20 mouse cellular contexts compared by ENCODE assay signal in the genomic region with DNA sequence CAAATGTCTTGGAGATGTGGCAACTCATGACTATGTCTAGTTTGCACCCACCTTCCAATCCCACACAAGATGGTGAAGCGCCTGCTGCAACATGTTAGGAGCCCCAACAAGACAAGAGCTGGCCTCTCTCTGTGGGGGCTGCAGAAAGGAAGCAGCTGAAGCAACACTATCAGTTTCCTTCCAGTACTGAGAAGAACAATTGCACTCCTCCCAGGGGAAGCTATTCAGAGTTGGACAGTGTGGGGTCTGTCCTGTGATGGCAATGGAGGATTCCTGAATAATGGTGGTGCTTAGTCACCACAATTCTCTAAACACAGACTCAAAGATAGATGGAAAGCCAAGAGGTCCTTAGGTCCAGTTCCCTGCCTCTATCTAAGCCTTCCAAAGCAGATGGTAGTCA. TPM values are rescaled to one million over a fixed set of nuclear protein-coding genes. Genes with fewer than 3 reads are reported as not detected.
A peak's percentile ranks its signal among the peaks of the same experiment; 100 is the strongest.
DNase-seq lines count a peak whose midpoint lies in the region; ATAC-seq and TF ChIP-seq lines count a peak whose summit lies in the region.
"Had no signal": no experiment of that assay in that cellular context is flagged by ENCODE, and none has a peak within 500 bp of the region (broad histone marks: within the 10 kb centered on the region; RNA-seq: fewer than 3 reads in every experiment).

No protein-coding gene starts in this region.

- no peaks in the 10 kb centered on the region for H3K9me3 ChIP-seq in kidney, postnatal 0 days (replicated peaks; ENCODE audit: low read length)
- no peaks in the 10 kb centered on the region for H3K9me3 ChIP-seq in heart, postnatal 0 days (replicated peaks; ENCODE audit: control insufficient read depth, low read length)
- H3K9me3 ChIP-seq: forebrain, embryonic 13.5 days; hindbrain, embryonic 10.5 days; limb, embryonic 13.5 days; liver, embryonic 13.5 days; midbrain, embryonic 13.5 days had no signal

- no peak for TF ChIP-seq EP300 in heart, postnatal 0 days (IDR thresholded peaks at IDR 0.05; ENCODE audit: low read depth)

- TF ChIP-seq CTCF in kidney, postnatal 0 days (IDR thresholded peaks at IDR 0.05; ENCODE audit: low read depth): no peak
- no peak for TF ChIP-seq CTCF in heart, postnatal 0 days (IDR thresholded peaks at IDR 0.05; ENCODE audit: low read depth)

- H3K4me2 ChIP-seq in kidney, postnatal 0 days (ENCODE audit: low read length): no peak overlapping the region
- H3K4me2 ChIP-seq in heart, postnatal 0 days (ENCODE audit: low read depth, low read length): no peak overlapping the region
- H3K4me2 ChIP-seq: embryonic facial prominence, embryonic 13.5 days; forebrain, embryonic 13.5 days; limb, embryonic 13.5 days; liver, embryonic 13.5 days; lung, embryonic 14.5 days; midbrain, embryonic 13.5 days had no signal

- H3K4me3 ChIP-seq in kidney, postnatal 0 days (replicated peaks; ENCODE audit: low read depth, low read length): no peak overlapping the region
- H3K4me3 ChIP-seq in heart, postnatal 0 days (ENCODE audit: low read depth, low read length): no peak overlapping the region
- H3K4me3 ChIP-seq: embryonic facial prominence, embryonic 13.5 days; forebrain, embryonic 13.5 days; hindbrain, embryonic 10.5 days; limb, embryonic 13.5 days; liver, embryonic 13.5 days; midbrain, embryonic 13.5 days had no signal

- 89% methylated on average over 1 of the region's 1 CpGs for WGBS in kidney, postnatal 0 days
- 69% methylated on average over 1 of the region's 1 CpGs for WGBS in heart, postnatal 0 days

- no peak overlapping the region for H3K27ac ChIP-seq in kidney, postnatal 0 days
- no peak overlapping the region for H3K27ac ChIP-seq in heart, postnatal 0 days (ENCODE audit: low read depth)
- H3K27ac ChIP-seq: embryonic facial prominence, embryonic 13.5 days; forebrain, embryonic 13.5 days; hindbrain, embryonic 10.5 days; hindbrain, postnatal 0 days; limb, embryonic 13.5 days; liver, embryonic 13.5 days; midbrain, embryonic 13.5 days had no signal

- H3K27me3 ChIP-seq in kidney, postnatal 0 days (ENCODE audit: insufficient read depth, low read length): no peaks in the 10 kb centered on the region
- H3K27me3 ChIP-seq in heart, postnatal 0 days (ENCODE audit: control insufficient read depth, insufficient read depth, low read length): no peaks in the 10 kb centered on the region
- H3K27me3 ChIP-seq: embryonic facial prominence, embryonic 13.5 days; forebrain, embryonic 13.5 days; limb, embryonic 13.5 days; liver, embryonic 13.5 days; midbrain, embryonic 13.5 days had no signal

- H3K36me3 ChIP-seq in kidney, postnatal 0 days (ENCODE audit: insufficient read depth, low read length): no peaks in the 10 kb centered on the region
- no peaks in the 10 kb centered on the region for H3K36me3 ChIP-seq in heart, postnatal 0 days (replicated peaks; ENCODE audit: control insufficient read depth, insufficient read depth, low read length)
- H3K36me3 ChIP-seq: embryonic facial prominence, embryonic 13.5 days; hindbrain, embryonic 10.5 days; limb, embryonic 13.5 days; liver, embryonic 13.5 days; midbrain, embryonic 13.5 days had no signal

- peak; percentile 10 for DNase-seq in embryo, embryonic 11 days
- DNase-seq in embryo, embryonic 10.5 days (ENCODE audit: low spot score): no peak
- DNase-seq in kidney, postnatal 0 days (ENCODE audit: low spot score): peak; percentile 12
- DNase-seq in kidney, adult 11 months: no peak
- DNase-seq in heart, adult 9 months (ENCODE audit: low spot score in 2 of 2): peak; percentile 49 to 52
- DNase-seq in heart, postnatal 0 days (ENCODE audit: low spot score): peak; percentile 61
- DNase-seq in adrenal gland, adult 8-10 months: no peak
- DNase-seq: adrenal gland, postnatal 14 days; cerebellum, adult 9-10 months; liver, embryonic 13.5 days; lung, embryonic 14.5 days had no signal

- no peak overlapping the region for H3K9ac ChIP-seq in kidney, postnatal 0 days (ENCODE audit: low read depth, low read length)
- no peak overlapping the region for H3K9ac ChIP-seq in heart, postnatal 0 days (replicated peaks; ENCODE audit: low read depth, low read length)
- H3K9ac ChIP-seq: embryonic facial prominence, embryonic 13.5 days; forebrain, embryonic 13.5 days; limb, embryonic 13.5 days; liver, embryonic 13.5 days; lung, embryonic 14.5 days; midbrain, embryonic 13.5 days had no signal

- H3K4me1 ChIP-seq in kidney, postnatal 0 days (replicated peaks; ENCODE audit: insufficient read depth, low read length): no peaks in the 10 kb centered on the region
- H3K4me1 ChIP-seq in heart, postnatal 0 days (ENCODE audit: control insufficient read depth, insufficient read depth): peaks cover 5% of the 10 kb centered on the region; the same call in 1 of the 2 replicates
- H3K4me1 ChIP-seq: embryonic facial prominence, embryonic 13.5 days; forebrain, embryonic 13.5 days; hindbrain, embryonic 10.5 days; liver, embryonic 13.5 days; midbrain, embryonic 13.5 days had no signal

- no peak for ATAC-seq in kidney, postnatal 0 days (replicated peaks; ENCODE audit: low FRiP score, low read depth)
- ATAC-seq in heart, postnatal 0 days (ENCODE audit: insufficient read depth, low read depth): peak; percentile 76
- ATAC-seq in megakaryocyte-erythroid progenitor cell, adult 5-6 weeks (replicated peaks; ENCODE audit: low FRiP score, low TSS enrichment, poor library complexity, severe bottlenecking): no peak
- ATAC-seq: forebrain, embryonic 13.5 days; hindbrain, postnatal 0 days; intestine, embryonic 16.5 days; midbrain, embryonic 13.5 days had no signal

RNA-seq across cellular contexts. Expression of gene Igf1, which starts 35.2 kb away (rescaled TPM):
- polyA plus RNA-seq in kidney, postnatal 0 days (2015; fragmentation: Nextera tagmentation; extraction: Ambion mirVana): 23.1 and 24.0 TPM in 2 replicates
- 10.0 and 12.6 TPM in 2 replicates for total RNA-seq in heart, postnatal 0 days (2014; rRNA removed; ENCODE audit: low replicate concordance)
- 23.4 and 26.8 TPM in 2 replicates for polyA plus RNA-seq in heart, postnatal 0 days (2015; fragmentation: Nextera tagmentation; extraction: Ambion mirVana)
- not detected in 2 replicates for total RNA-seq in megakaryocyte-erythroid progenitor cell, adult 5-6 weeks (2014; fragmentation: Nextera tagmentation)
- not detected in 2 replicates for total RNA-seq in megakaryocyte-erythroid progenitor cell, adult 5-6 weeks (2017)
- total RNA-seq in adrenal gland, adult 8-10 months (2022): 10 to 100 TPM; 12.3 to 27.5 (median 16.2) TPM
- total RNA-seq: monocyte, adult 5-6 weeks had no signal

Comparison
In these comparisons a context has a peak if more than half of its experiments do, and no peak if none do; other contexts are left out.
1. DNase-seq: peak in embryo, embryonic 11 days (single experiment), kidney, postnatal 0 days (single experiment), heart, adult 9 months (2 of 2) and heart, postnatal 0 days (single experiment); none in embryo, embryonic 10.5 days (single experiment), kidney, adult 11 months (single experiment) and adrenal gland, adult 8-10 months (single experiment).
2. RNA of gene Igf1, which starts 35.2 kb away (total RNA-seq): 12.3 to 27.5 TPM in adrenal gland, adult 8-10 months and 10.0 to 12.6 TPM in heart, postnatal 0 days; not detected in megakaryocyte-erythroid progenitor cell, adult 5-6 weeks; every median in the first group is over 10 times any median in the second.